Mouse (Mus musculus) small intestine, adult 2 months (tissue): ENCODE results near the gene Ihh. TPM values are rescaled to one million over a fixed set of nuclear protein-coding genes. Genes with fewer than 3 reads are reported as not detected.

ENCODE experiments used
- H3K27ac ChIP-seq: fragments of 200-500 bp; 2 replicates; pipeline ENCODE4 v1.5.1; 2012; ENCODE audit warnings: low read depth, low read length, control low read depth, inconsistent platforms; ENCODE audit not compliant: insufficient read depth
- H3K27me3 ChIP-seq: fragments of 200-500 bp; 2 replicates; pipeline ENCODE4 v1.6.1; 2012; ENCODE audit warnings: mild to moderate bottlenecking, moderate library complexity, low read length, inconsistent platforms; ENCODE audit not compliant: control insufficient read depth, insufficient read depth
- H3K36me3 ChIP-seq: fragments of 200-500 bp; 2 replicates; pipeline ENCODE4 v1.6.1; 2012; ENCODE audit warnings: mild to moderate bottlenecking, low read length, control low read depth, inconsistent platforms; ENCODE audit not compliant: control insufficient read depth, insufficient read depth
- H3K4me1 ChIP-seq: fragments of 200-500 bp; 2 replicates; pipeline ENCODE4 v1.6.1; 2012; ENCODE audit warnings: low read length, inconsistent platforms, mixed read lengths; ENCODE audit not compliant: control insufficient read depth, insufficient read depth, insufficient read length
- H3K4me3 ChIP-seq: fragments of 200-500 bp; 2 replicates; pipeline ENCODE4 v1.5.1; 2012; ENCODE audit warnings: low read depth, mild to moderate bottlenecking, control low read depth, inconsistent platforms, low read length, moderate library complexity
- CTCF ChIP-seq: fragments of 200-500 bp; IDR thresholded peaks from 2 replicates; pipeline ENCODE4 v1.5.1; 2012; ENCODE audit warnings: low read depth, mild to moderate bottlenecking, control low read depth, inconsistent platforms, low read length, moderate library complexity, mixed read lengths; ENCODE audit not compliant: insufficient replicate concordance, insufficient read length; ENCODE audit errors: extremely low read depth
- POLR2A ChIP-seq: fragments of 200-500 bp; IDR thresholded peaks from 2 replicates; pipeline ENCODE4 v1.6.1; 2012; ENCODE audit warnings: low read depth, mild to moderate bottlenecking, control low read depth, inconsistent platforms, low read length, moderate library complexity
- WGBS: fragments of 180-500 bp; shearing (Covaris S2); methylation state at CpG from one replicate; pipeline ENCODE4 v1.1.7; 2018; 5-methylcytosine and 5-hydroxymethylcytosine counted together
- polyA plus RNA-seq: library from polyadenylated mRNA; depleted of rRNA; stranded (reverse); fragments of >200 nt; gene quantifications from 2 replicates; pipeline ENCODE4 v1.2.3, GENCODE M21; 2012; rRNA removed

The Ihh gene
- 67.5 and 198 TPM in 2 replicates for polyA plus RNA-seq

DNA sequence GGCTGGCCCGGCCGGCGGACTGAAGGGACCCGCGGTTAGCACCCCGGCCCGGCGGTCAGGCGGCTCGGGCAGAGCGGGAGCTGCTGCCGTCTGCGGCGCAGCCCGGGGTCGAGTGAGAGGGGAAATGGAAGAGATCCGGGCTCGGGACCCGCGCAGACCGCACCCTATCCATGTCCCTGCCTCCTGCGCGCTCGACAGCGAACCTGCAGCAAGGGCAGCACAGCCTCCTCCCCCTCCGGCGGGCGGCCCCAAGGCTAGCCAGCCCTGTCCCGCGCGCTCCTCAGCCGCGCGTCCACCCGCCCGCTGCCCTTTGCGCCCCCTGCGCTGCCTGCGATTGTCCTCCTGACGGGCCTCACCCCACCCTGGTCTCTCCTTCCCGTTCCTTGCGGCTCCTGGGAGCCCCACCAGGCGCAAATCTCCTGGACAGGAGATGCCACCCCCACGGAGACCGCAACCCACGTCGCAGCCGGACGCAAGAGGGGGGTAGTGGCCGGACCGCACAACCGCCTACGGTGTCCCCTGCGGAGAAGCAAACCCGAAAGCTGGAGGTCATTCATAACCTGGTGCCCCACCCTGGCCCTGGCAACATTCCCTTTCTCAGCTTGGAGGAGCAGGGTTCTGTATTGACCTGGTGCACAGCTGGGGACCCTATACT is at the start of gene Ihh:
Ihh (minus strand) TSS at position 117 of the 655 bp plus-strand sequence.
- Histone ChIP-seq H3K27me3 (no peaks in the 10 kb centered on the region), H3K4me3 (peak within 1 kb of the TSS; percentile 81), H3K4me1 (peaks cover 9% of the 10 kb centered on the region), H3K36me3 (peaks cover 17% of the 10 kb centered on the region), H3K27ac (peak within 1 kb of the TSS; percentile 95)
- WGBS: 2% methylated on average over 52 of the region's 55 CpGs
- peak; percentile 81 for TF ChIP-seq POLR2A
- no peak for TF ChIP-seq CTCF

GRCm38 (mm10) chr1:75001183-75001582 is 49.7 kb upstream of the Ihh start:
- no peak for TF ChIP-seq CTCF
- Histone ChIP-seq H3K4me3 (no peak overlapping the region), H3K4me1 (peaks cover 5% of the 10 kb centered on the region; the same call in 1 of the 2 replicates), H3K27me3 (no peaks in the 10 kb centered on the region), H3K36me3 (no peaks in the 10 kb centered on the region), H3K27ac (no peak overlapping the region)
- 69% methylated on average over 6 of the region's 6 CpGs for WGBS

DNA sequence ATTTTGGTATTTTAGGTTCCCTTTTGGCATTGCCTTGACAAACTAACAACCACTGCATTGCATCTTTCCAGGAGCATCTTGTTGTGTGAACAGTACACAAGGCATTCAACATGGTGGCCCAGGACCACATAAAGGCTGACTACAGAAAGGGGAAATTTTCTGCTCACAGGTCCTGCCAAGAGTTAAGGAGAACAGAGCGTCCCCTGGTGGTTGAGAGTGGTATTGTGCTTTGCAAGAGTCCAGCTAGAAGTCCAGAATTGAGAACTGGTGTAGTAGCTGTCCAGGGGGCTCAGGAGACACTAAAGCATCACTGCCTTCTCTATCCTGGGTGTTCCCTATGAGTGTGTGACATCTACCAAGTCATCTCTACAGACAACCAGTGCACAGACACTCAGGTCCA is 49.0 kb upstream of the Ihh start:
- TF ChIP-seq CTCF (peak; percentile 52; the same call in 1 of the 2 replicates), POLR2A (no peak)
- H3K27ac ChIP-seq: no peak overlapping the region
- H3K27me3 ChIP-seq: no peaks in the 10 kb centered on the region
- no peaks in the 10 kb centered on the region for H3K36me3 ChIP-seq
- no peak overlapping the region for H3K4me3 ChIP-seq
- 0% methylated on average over 1 of the region's 1 CpGs for WGBS
- no peaks in the 10 kb centered on the region for H3K4me1 ChIP-seq

DNA sequence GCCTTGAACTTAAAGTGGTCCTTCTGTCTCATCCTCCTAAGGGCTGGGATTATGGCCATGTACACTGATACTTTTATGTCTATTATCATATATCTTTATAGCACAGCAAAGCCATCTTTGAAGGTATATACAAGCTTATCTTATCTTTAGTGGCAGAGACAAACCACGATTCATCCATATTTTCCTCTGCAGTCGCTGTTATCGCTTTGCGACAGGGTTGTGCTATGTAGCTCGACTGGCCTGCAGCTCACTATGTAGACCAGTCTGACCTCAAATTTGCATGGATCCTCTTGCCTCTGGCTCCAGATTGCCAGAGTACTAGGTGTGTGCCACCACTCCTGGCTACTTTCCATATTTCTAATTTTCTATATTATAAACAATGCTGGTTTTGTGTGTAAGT is 47.7 kb upstream of the Ihh start:
- Histone ChIP-seq H3K27ac (no peak overlapping the region), H3K36me3 (no peaks in the 10 kb centered on the region), H3K4me1 (no peaks in the 10 kb centered on the region), H3K27me3 (no peaks in the 10 kb centered on the region), H3K4me3 (no peak overlapping the region)
- TF ChIP-seq CTCF (no peak), POLR2A (no peak)
- WGBS: 41% methylated on average over 5 of the region's 5 CpGs

GRCm38 (mm10) chr1:74997231-74997630 is 45.8 kb upstream of the Ihh start:
- 78% methylated on average over 2 of the region's 2 CpGs for WGBS
- H3K27me3 ChIP-seq: no peaks in the 10 kb centered on the region

GRCm38 (mm10) chr1:74977001-74977400 is 25.5 kb upstream of the Ihh start:
- no peaks in the 10 kb centered on the region for H3K27me3 ChIP-seq
- no peaks in the 10 kb centered on the region for H3K36me3 ChIP-seq
- no peak overlapping the region for H3K27ac ChIP-seq
- H3K4me3 ChIP-seq: no peak overlapping the region
- H3K4me1 ChIP-seq: peaks cover 3% of the 10 kb centered on the region; the same call in 1 of the 2 replicates
- WGBS: 87% methylated on average over 8 of the region's 8 CpGs
- no peak for TF ChIP-seq POLR2A
- TF ChIP-seq CTCF: no peak

More at GRCm38 (mm10) chr1:74997231-74997630, 45.8 kb upstream of the Ihh start:
- H3K4me1 ChIP-seq: no peaks in the 10 kb centered on the region
- H3K27ac ChIP-seq: no peak overlapping the region
- TF ChIP-seq POLR2A (no peak), CTCF (no peak)
- H3K4me3 ChIP-seq: no peak overlapping the region
- no peaks in the 10 kb centered on the region for H3K36me3 ChIP-seq

- no peaks in the 10 kb centered on the region for H3K27me3 ChIP-seq
- no peaks in the 10 kb centered on the region for H3K36me3 ChIP-seq
- 85% methylated on average over 1 of the region's 1 CpGs for WGBS
- TF ChIP-seq CTCF (no peak), POLR2A (no peak)
- peaks cover 8% of the 10 kb centered on the region; the same call in 1 of the 2 replicates for H3K4me1 ChIP-seq
- H3K4me3 ChIP-seq: no peak overlapping the region
- H3K27ac ChIP-seq: no peak overlapping the region
Observed at GRCm38 (mm10) chr1:74975936-74976335, 24.5 kb upstream of the Ihh start.
